Mouse (Mus musculus): ENCODE measurements around the gene Adcy2.

- 0 out of 2 replicates have a peak, but pooled peaks have one; percentile 74 for TF ChIP-seq MAZ (IDR thresholded peaks at IDR 0.05; ENCODE audit: low read depth, low read length)
- peak; percentile 66 for TF ChIP-seq BHLHE40 (IDR thresholded peaks at IDR 0.05; ENCODE audit: low read depth, low read length)
Measured at GRCm38 (mm10) chr13:68581747-68582516, 417.4 kb downstream of the Adcy2 start, which contains the start of the genes Mtrr and Fastkd3.
